Mouse (Mus musculus) frontal cortex, postnatal 10 days (tissue): Measurements from ENCODE around the gene Ctsl.

Experiments used
- DNase-seq, 2 experiments: peaks; one replicate each; pipeline ENCODE4 v3.0.0; 2022; ENCODE audit warnings: low spot score in 2 of 2, mixed read lengths in 1 of 2

Gene Ctsl

GRCm38 (mm10) chr13:64370173-64370940 is at the start of gene Ctsl:
Gene Ctsl (minus strand): TSS chr13:64370890.
- peak; percentile 87 to 90 for DNase-seq

- no peak for DNase-seq
Measured at GRCm38 (mm10) chr13:64416955-64417601, 46.4 kb upstream of the Ctsl start.

GRCm38 (mm10) chr13:64415659-64416058 is 45.0 kb upstream of the Ctsl start:
- no peak for DNase-seq

- DNase-seq: no peak
Measured at GRCm38 (mm10) chr13:64412752-64413257, 42.1 kb upstream of the Ctsl start.

- DNase-seq: no peak
Measured at GRCm38 (mm10) chr13:64411282-64411681, 40.6 kb upstream of the Ctsl start.

- no peak for DNase-seq
Measured at GRCm38 (mm10) chr13:64410604-64411003, 39.9 kb upstream of the Ctsl start.

- DNase-seq: no peak
Measured at GRCm38 (mm10) chr13:64407992-64408391, 37.3 kb upstream of the Ctsl start.

- peak in 1 of 2 experiments; percentile 13 for DNase-seq
Measured at GRCm38 (mm10) chr13:64405550-64405949, 34.9 kb upstream of the Ctsl start.

- DNase-seq: no peak
Measured at GRCm38 (mm10) chr13:64403519-64403918, 32.8 kb upstream of the Ctsl start.

GRCm38 (mm10) chr13:64402951-64403460 is 32.3 kb upstream of the Ctsl start:
- DNase-seq: no peak

GRCm38 (mm10) chr13:64402504-64402949 is 31.8 kb upstream of the Ctsl start:
- DNase-seq: no peak

- no peak for DNase-seq
Measured at GRCm38 (mm10) chr13:64402006-64402405, 31.3 kb upstream of the Ctsl start.

- peak; percentile 8 for DNase-seq
Measured at GRCm38 (mm10) chr13:64400801-64401361, 30.2 kb upstream of the Ctsl start.

GRCm38 (mm10) chr13:64399906-64400305 is 29.2 kb upstream of the Ctsl start:
- no peak for DNase-seq

- no peak for DNase-seq
Measured at GRCm38 (mm10) chr13:64398065-64398464, 27.4 kb upstream of the Ctsl start.

GRCm38 (mm10) chr13:64396979-64397378 is 26.3 kb upstream of the Ctsl start:
- DNase-seq: no peak

GRCm38 (mm10) chr13:64388415-64388814 is 17.7 kb upstream of the Ctsl start:
- DNase-seq: no peak

- no peak for DNase-seq
Measured at GRCm38 (mm10) chr13:64386048-64386447, 15.4 kb upstream of the Ctsl start.

- no peak for DNase-seq
Measured at GRCm38 (mm10) chr13:64384937-64385336, 14.2 kb upstream of the Ctsl start.

- no peak for DNase-seq
Measured at GRCm38 (mm10) chr13:64380251-64380650, 9.6 kb upstream of the Ctsl start.

- DNase-seq: no peak
Measured at GRCm38 (mm10) chr13:64378601-64379000, 7.9 kb upstream of the Ctsl start.

GRCm38 (mm10) chr13:64376472-64376871 is 5.8 kb upstream of the Ctsl start:
- DNase-seq: no peak
